Mouse (Mus musculus) frontal cortex, postnatal 36 days (tissue): ENCODE measurements at regions not wholly inside any gene's neighbourhood (a gene's known extent, or its start where the extent isn't known, plus 50 kb on each side); places are given as distances from the start of the nearest gene placed in this dataset.
A peak's percentile ranks its signal among the peaks of the same experiment; 100 is the strongest.

Source experiments
- DNase-seq, 2 experiments: peaks; one replicate each; pipeline ENCODE4 v3.0.0; 2022; ENCODE audit warnings: low spot score in 2 of 2

- no peak for DNase-seq
Measured at GRCm38 (mm10) chr2:148175251-148175927, 128.6 kb upstream of the Foxa2 start.

DNA sequence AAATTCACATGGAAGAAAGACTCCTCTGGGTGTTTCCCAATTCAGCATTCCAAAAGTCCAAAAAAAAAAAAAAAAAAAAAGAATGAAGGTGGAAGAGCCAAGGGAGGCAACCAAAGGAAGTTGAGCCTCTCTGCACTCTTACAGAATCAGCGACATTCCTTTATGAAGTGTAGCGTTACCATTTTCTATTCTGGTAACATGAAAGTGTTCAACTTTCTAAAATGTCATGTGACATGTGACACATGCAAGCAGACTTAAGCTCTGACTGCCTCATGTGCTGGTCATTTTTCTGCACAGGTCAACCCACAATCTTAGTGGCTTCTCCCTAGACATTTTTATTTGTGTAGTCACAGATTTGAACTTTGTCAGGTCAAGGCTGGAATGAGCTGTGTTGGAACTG is 133.5 kb upstream of the Foxa2 start:
- DNase-seq, result no peak

DNA sequence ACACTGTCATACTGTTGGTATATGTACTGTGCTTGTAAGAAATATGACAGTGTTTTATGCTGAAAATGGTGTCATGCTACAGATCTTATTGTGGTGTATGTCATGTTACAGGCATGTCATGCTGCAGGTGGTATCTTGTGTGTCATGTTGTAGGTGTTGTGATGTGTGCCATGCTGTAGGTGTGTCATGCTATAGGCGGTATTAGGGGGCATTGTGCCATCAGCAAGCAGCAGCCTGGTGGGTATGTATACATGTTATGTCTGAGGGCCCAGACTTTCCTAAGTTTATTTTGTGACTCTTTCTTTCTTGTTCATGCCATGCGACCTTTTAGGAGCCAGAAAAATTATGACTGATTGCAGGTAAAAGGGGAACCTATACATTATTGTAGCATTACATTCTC is 134.7 kb upstream of the Foxa2 start:
- no peak for DNase-seq

GRCm38 (mm10) chr2:148182492-148183052 is 135.8 kb upstream of the Foxa2 start:
- DNase-seq, result no peak

- no peak for DNase-seq
Measured at GRCm38 (mm10) chr2:148184801-148185212, 138.0 kb upstream of the Foxa2 start.

DNA sequence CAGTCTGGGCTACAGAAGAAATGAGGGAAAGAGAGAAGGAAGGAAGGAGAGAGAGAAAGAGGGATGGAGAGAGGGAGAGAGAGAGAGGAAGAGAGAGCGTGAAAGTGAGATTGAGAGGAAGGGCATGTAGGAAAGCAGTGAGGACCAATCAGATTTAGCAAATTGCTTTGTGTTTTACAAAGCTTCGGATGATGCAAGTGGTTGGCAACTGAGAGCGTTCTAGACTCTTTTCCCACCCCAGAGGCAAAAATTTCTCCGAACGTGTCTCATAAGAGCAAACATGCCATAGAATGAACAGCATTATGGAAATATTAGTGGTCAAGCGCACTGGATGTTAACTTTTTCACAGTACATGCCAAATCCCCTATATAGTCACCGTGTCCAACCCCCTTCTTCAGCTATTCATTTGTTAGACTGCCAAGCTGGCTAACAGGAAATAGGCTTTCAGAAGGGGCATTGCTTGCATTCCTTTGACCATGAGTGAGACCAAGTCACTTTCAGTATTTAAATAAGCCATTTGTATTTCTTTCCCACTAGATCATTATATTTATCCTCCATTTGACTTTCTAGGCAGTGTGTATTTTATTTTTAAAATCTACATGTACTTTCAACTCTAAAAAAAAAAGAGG is 139.7 kb upstream of the Foxa2 start:
- DNase-seq, result no peak

- no peak for DNase-seq
Measured at GRCm38 (mm10) chr2:148188865-148189264, 142.1 kb upstream of the Foxa2 start.

DNA sequence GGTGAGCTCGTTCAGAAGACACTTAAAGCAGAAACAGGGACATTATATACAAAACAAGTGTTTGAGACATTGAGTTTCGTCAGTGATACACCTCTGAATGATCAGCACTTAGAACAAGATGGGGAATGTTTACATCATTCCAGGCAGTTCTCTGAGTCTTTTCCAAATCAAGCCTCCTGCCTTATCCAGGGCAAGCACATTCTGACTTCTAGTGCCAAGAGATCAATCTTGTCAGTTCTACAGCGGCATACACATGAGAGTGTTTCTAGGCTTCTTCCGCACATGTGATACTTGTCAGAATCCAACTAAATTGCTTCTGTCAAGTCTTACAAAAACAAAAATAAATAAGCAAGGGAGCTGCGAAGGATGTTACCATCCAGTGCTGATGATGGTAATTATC is 142.5 kb upstream of the Foxa2 start:
- no peak for DNase-seq

- no peak for DNase-seq
Measured at GRCm38 (mm10) chr2:148192946-148193345, 146.2 kb upstream of the Foxa2 start.

GRCm38 (mm10) chr2:148197375-148198015 is 150.7 kb upstream of the Foxa2 start:
- DNase-seq, result no peak

DNA sequence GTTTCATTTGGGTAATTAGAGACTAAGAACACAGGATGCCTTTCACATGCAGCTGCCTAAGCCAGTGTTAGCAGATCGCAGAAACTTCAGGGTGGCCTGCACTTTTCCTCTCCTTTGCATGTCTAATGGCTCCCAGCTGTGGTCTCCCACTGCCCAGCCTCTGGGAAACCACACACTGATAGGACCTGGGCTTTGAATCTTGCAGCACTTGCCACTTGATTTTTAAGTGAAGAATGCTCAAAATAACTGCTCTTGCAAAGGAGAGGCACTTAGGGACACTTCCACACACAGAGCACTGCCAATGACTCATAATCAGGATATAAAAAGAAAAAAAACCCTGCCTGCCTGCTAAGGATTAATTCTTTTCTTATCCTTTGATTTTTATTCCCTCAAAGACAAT is 159.9 kb upstream of the Foxa2 start:
- DNase-seq, result peak; percentile 28 to 54

GRCm38 (mm10) chr2:148210813-148211212 is 164.0 kb upstream of the Foxa2 start:
- peak in 1 of 2 experiments; percentile 48 for DNase-seq

DNA sequence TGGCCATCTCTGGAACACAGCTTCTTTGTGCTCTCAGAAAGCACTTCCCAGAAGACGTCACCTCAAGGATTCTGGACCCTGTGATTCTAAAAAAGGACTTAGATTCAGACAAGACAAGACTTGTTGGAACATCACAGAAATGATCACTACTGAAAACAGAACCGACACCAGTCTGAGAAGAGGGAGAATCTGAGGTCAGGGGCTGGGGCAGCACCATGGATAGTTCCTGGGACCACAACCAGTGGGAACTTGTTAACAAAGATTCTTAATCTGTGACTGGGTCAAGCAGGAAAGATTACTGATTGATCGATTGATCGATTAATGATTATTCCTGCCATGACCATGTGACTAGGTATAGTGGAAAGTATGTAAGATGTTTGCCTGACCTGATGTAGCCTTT is 170.4 kb upstream of the Foxa2 start:
- no peak for DNase-seq

DNA sequence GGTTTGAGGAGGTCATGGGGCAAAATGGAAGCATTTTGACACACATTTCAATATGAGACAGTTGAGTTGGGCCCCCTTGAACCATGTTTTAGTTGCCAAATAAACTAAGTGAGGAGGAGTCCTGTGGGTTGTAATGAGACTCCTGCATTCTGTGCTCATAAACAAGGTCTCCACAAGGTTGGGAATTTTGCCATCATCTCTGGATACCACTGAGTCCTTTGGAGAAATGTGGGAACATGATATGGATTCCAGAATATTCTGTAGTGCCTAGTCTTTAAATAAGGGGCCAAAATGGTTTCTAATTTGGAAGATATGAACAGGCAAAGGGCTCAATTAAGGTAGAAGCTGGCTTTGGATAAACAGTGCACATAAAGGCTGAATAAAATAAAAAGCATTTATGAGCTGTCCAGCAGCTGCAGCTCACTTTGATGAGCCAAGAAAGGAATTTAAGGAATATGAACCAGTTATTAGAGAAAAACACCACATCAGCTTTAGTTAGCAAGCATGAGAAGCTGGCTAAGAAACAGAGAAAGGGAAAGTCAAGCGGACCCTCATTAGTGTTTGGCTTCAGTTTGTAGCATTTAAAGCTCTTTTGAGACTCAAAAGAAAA is 161.3 kb upstream of the Sstr4 start:
- DNase-seq, result no peak

- no peak for DNase-seq
Measured at GRCm38 (mm10) chr2:148237121-148237520, 158.0 kb upstream of the Sstr4 start.

DNA sequence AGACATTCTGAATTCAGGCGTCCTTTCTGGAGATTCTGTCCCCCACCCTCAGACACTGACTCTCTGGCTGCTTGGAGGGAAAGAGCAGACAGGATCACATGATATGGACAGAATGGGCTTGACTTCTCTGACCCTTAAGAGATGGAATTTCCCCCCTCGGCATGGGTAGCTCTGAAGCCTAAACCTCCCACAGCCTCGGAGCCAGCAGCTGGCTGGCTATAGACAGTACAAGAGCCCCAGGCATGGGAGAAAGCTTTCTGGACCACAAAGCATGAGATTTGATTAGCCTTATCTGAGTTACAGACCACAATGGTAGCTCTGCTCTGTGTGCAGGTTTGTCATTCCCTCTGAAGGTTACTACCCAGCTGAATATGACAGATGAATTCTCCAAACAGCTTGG is 156.1 kb upstream of the Sstr4 start:
- DNase-seq, result no peak

DNA sequence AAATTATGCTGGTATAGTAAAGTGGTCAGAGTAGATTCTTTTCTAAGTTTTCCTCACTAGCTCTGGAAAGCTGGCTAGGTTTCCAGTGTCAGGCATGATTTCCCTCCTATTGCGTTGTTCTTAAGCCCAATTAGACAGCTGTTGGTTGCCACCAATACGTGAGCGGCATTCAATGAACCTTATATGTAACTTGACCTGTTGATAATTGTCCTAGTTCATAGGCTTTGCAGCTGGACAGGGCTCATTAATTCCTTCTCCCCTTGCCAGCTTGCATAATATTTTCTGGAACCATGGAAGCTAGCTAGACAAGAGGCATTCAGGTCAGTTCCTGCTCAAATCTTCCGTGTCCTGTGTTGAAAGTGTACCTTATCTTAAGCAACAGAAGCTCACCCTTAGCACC is 152.9 kb upstream of the Sstr4 start:
- no peak for DNase-seq

DNA sequence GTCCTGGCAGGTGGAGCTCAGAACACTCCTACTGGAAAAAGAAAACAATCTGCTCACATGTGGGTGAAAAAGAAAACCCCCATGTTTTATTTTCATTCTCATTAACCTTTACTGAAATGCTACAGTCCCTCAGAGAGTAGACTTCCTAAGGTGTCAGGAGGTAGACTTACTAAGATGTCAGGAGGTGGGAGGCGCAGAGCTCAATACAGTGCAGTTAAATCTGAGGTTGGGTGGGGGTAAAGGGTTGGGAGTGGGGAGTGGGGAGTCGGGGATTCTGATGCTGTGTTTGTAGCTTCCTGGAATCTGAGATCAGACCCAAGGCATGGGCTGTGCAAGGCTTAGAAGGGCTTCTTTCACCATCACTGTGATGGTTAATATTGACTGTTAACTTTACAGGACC is 149.6 kb upstream of the Sstr4 start:
- no peak for DNase-seq

- no peak for DNase-seq
Measured at GRCm38 (mm10) chr2:148250902-148251301, 144.2 kb upstream of the Sstr4 start.

DNA sequence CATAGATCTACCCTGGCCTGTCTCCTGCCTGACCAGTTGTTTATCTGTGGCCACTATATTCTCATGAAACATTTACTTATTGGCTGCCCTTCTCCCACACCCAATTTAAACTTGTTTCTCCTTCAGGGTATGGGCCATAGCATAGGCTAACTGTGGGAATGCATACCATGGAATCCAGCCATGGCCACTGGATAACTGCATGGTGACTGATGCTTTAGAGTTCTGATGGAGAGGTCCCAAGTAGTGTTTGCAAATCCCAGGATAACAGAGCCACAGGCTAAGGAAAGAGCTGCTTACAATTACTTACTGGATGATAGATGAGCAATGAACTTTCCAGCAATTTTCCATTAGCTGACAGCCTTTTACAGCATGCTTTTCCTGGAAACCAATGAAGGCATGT is 139.5 kb upstream of the Sstr4 start:
- DNase-seq, result no peak

DNA sequence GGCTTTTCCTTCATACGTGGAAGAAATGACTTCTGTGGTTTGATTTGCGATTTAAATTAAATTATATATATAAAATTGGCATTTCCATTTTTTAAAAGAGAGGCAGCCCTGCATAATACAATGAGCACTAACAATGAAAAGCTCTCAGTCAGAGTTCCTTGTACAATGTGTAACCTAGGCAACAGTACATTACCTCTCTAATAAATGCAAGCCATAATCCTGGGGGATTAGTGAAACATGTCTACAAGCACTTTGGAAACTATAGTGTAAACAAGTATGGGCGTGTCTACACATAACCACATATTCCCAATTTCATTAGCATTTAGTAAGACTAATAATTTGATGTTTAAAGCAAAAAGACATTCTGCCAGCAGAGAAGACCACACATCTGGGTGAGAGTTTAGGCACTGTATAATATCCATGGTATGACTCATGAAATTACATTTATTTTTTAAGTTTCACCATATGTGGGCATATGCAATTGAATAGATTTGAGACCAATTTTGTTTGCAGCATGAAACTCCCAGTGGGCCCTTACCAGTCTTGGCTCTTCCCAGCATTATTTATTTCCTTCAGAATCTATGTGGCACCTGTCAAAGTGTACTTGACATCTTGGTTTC is 130.9 kb upstream of the Sstr4 start:
- no peak for DNase-seq

DNA sequence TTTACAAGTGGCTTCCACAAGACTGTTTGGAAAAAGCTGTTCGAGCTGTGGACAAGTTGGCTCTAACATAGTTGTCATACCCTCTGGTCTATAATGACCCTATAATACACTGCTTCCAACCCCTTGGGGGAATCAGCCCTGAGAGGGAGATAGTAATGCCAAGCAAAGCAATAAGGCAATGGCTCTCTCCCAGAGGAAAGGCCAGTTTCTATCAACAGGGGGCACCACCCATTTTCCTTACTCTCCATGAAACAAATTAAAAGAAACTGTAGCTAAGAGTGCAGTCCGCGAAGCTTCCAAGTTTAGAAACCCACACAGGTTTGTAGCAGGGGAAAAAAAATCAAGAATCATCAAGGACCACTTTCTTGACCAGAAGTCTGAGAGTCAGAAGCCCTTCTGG is 115.9 kb upstream of the Sstr4 start:
- DNase-seq, result no peak
